Mouse (Mus musculus) retina, postnatal 7 days (tissue): Measurements from ENCODE around the gene Hypm.

Experiments used
- DNase-seq: peaks from one replicate; pipeline ENCODE4 v3.0.0-alpha.2; 2012; ENCODE audit warnings: low read depth, low spot score

Hypm gene

GRCm38 (mm10) chrX:9846628-9847027, at the start of gene Hypm:
Hypm (plus strand) TSS chrX:9846928.
- DNase-seq, result no peak

GRCm38 (mm10) chrX:9810101-9810500, 36.6 kb upstream of the Hypm start:
- DNase-seq, result no peak

- DNase-seq, result no peak
Observed at GRCm38 (mm10) chrX:9812469-9812868, 34.3 kb upstream of the Hypm start.

GRCm38 (mm10) chrX:9834779-9835178, 11.9 kb upstream of the Hypm start:
- DNase-seq, result no peak

GRCm38 (mm10) chrX:9849403-9849802, 2.7 kb downstream of the Hypm start, which contains the start of gene H2al3:
H2al3 (plus strand) TSS chrX:9849703.
- DNase-seq, result no peak

GRCm38 (mm10) chrX:9861859-9862258, 15.1 kb downstream of the Hypm start:
- no peak for DNase-seq

- no peak for DNase-seq
Observed at GRCm38 (mm10) chrX:9875519-9875918, 28.8 kb downstream of the Hypm start.

- DNase-seq, result no peak
Observed at GRCm38 (mm10) chrX:9885322-9885721, 38.6 kb downstream of the Hypm start, which contains the start of gene Sytl5. Sytl5 (plus strand) TSS chrX:9885622.
